Mouse (Mus musculus) heart, embryonic 13.5 days (tissue): ENCODE results near the gene Rnf6. TPM values are rescaled to one million over a fixed set of nuclear protein-coding genes. Genes with fewer than 3 reads are reported as not detected.
"Not testable (repeated sequence)": the region's sequence is repeated elsewhere in the genome, so short reads cannot be mapped to it uniquely, and the experiment has no call there.

Source experiments
- ATAC-seq: fragments of 200-750 bp; cut with Nextera tagmentation; 2 replicates; pipeline ENCODE4 v1.8.0; 2017; ENCODE audit warnings: moderate TSS enrichment; ENCODE audit not compliant: insufficient number of reproducible peaks, low FRiP score, low TSS enrichment; ENCODE audit errors: extremely low read depth
- H3K27ac ChIP-seq: fragments of 300-500 bp; sonication (generic); replicated peaks from 2 replicates; pipeline ENCODE4 v1.5.1; 2015; ENCODE audit warnings: moderate library complexity, mild to moderate bottlenecking, inconsistent platforms
- H3K27me3 ChIP-seq: fragments of 300-500 bp; sonication (generic); replicated peaks from 2 replicates; pipeline ENCODE4 v1.6.1; 2015; ENCODE audit warnings: mild to moderate bottlenecking, inconsistent platforms
- H3K36me3 ChIP-seq: fragments of 300-500 bp; sonication (generic); 2 replicates; pipeline ENCODE4 v1.6.1; 2015; ENCODE audit warnings: mild to moderate bottlenecking, inconsistent platforms
- H3K4me1 ChIP-seq: fragments of 300-500 bp; sonication (generic); 2 replicates; pipeline ENCODE4 v1.6.1; 2015; ENCODE audit warnings: inconsistent platforms
- H3K4me2 ChIP-seq: fragments of 300-500 bp; sonication (generic); 2 replicates; pipeline ENCODE4 v1.6.1; 2015; ENCODE audit warnings: inconsistent platforms, mild to moderate bottlenecking, moderate library complexity
- H3K4me3 ChIP-seq: fragments of 300-500 bp; sonication (generic); 2 replicates; pipeline ENCODE4 v1.5.1; 2015; ENCODE audit warnings: moderate library complexity, mild to moderate bottlenecking, inconsistent platforms
- H3K9ac ChIP-seq: fragments of 300-500 bp; sonication (generic); 2 replicates; pipeline ENCODE4 v1.6.1; 2015; ENCODE audit warnings: inconsistent platforms, mild to moderate bottlenecking, moderate library complexity
- H3K9me3 ChIP-seq: fragments of 300-500 bp; sonication (generic); 2 replicates; pipeline ENCODE4 v1.6.1; 2016; ENCODE audit warnings: inconsistent platforms
- WGBS: fragments of 180-500 bp; shearing (Covaris S2); methylation state at CpG from one replicate; pipeline ENCODE4 v1.1.7; 2015; ENCODE audit warnings: mixed read lengths; 5-methylcytosine and 5-hydroxymethylcytosine counted together
- polyA plus RNA-seq: library from polyadenylated mRNA; unstranded; fragments of >200 nt; fragmentation: Nextera tagmentation; extraction: Ambion mirVana; gene quantifications from 2 replicates; pipeline ENCODE4 v1.2.1, GENCODE M21; 2015

Rnf6 gene
- polyA plus RNA-seq, 1 experiment from 2014 or later = 35.0 TPM

- 47% methylated on average over 3 of the region's 3 CpGs for WGBS
- no peaks in the 10 kb centered on the region for H3K4me1 ChIP-seq
These were observed 30.7 kb downstream of the Rnf6 start for GRCm38 (mm10) chr5:146190501-146191269.

DNA sequence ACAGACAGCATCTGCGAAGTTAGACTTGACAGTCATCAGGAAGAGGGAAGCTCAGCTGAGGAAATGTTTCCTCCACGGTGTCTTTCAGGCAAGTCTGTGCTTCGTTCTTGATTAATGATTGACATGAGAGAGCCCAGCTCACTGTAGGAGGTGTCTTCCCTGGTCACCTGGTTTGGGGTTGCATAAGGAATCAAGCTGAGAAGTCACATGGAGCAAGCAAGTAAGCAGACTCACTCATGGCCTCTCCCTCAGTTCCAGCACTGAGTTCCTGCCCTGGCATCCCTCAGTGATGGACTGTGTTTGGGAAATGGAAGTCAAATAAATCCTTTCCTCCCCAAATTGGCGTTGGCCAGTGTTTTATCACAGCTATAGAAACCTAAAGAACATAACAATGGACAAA is 31.3 kb downstream of the Rnf6 start:
- Histone ChIP-seq H3K27me3 (no peaks in the 10 kb centered on the region), H3K4me2 (no peak overlapping the region), H3K27ac (no peak overlapping the region), H3K36me3 (no peaks in the 10 kb centered on the region), H3K9ac (no peak overlapping the region), H3K4me1 (no peaks in the 10 kb centered on the region), H3K4me3 (no peak overlapping the region), H3K9me3 (no peaks in the 10 kb centered on the region)
- no peak for ATAC-seq
- WGBS = 58% methylated on average over 4 of the region's 4 CpGs

More at GRCm38 (mm10) chr5:146190501-146191269, 30.7 kb downstream of the Rnf6 start:
- Histone ChIP-seq H3K4me3 (no peak overlapping the region), H3K27me3 (no peaks in the 10 kb centered on the region), H3K9me3 (no peaks in the 10 kb centered on the region), H3K4me2 (no peak overlapping the region), H3K36me3 (no peaks in the 10 kb centered on the region), H3K9ac (no peak overlapping the region), H3K27ac (no peak overlapping the region)
- no peak for ATAC-seq

DNA sequence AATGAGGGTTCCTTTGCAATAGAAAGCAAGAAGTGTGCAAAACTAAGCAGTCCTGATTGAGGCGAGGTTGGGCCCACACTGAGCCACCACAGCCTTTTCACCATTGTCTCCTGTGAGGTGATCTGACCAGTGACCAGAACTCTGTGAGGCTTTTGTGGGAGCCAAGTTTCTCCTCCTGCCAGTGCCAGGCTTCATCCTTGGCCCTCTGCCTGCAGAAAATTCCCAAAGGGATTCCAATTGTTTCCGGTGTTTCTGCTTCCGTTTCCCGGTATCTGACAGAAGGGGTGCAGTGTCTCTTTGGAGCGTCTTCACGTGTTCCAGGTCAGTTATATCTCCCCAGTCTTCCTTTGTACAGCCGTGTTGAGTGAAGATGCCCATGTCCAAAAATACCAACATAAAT is 32.6 kb downstream of the Rnf6 start:
- Histone ChIP-seq H3K4me2 (no peak overlapping the region), H3K27me3 (no peaks in the 10 kb centered on the region), H3K36me3 (no peaks in the 10 kb centered on the region), H3K9me3 (no peaks in the 10 kb centered on the region), H3K4me3 (no peak overlapping the region), H3K4me1 (no peaks in the 10 kb centered on the region), H3K9ac (no peak overlapping the region), H3K27ac (no peak overlapping the region)
- no peak for ATAC-seq
- 76% methylated on average over 7 of the region's 7 CpGs for WGBS

DNA sequence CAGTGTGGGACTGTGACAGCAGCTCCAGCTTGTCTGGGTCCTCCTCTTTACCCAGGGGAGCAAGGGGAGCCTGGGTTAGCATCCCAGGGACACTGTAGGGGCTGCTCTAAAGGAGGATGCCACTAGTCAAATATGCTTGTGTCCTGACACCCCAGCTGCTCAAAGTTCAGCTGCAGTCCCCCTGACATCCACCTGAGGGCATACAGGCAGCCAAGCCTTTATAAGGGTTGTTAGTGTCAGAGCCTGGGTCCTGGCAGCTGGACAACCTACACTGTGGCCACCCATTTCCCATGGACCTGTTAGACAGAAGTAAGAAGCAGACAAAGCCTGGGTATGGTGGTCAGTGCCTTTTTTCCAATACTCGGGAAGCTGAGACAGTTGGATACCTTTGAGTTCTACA is 33.2 kb downstream of the Rnf6 start:
- ATAC-seq = no peak
- no peaks in the 10 kb centered on the region for H3K9me3 ChIP-seq
- H3K4me2 ChIP-seq = no peak overlapping the region
- 62% methylated on average over 1 of the region's 1 CpGs for WGBS
- no peak overlapping the region for H3K27ac ChIP-seq
- no peaks in the 10 kb centered on the region for H3K36me3 ChIP-seq
- H3K4me3 ChIP-seq = no peak overlapping the region
- no peak overlapping the region for H3K9ac ChIP-seq
- H3K4me1 ChIP-seq = no peaks in the 10 kb centered on the region
- no peaks in the 10 kb centered on the region for H3K27me3 ChIP-seq

DNA sequence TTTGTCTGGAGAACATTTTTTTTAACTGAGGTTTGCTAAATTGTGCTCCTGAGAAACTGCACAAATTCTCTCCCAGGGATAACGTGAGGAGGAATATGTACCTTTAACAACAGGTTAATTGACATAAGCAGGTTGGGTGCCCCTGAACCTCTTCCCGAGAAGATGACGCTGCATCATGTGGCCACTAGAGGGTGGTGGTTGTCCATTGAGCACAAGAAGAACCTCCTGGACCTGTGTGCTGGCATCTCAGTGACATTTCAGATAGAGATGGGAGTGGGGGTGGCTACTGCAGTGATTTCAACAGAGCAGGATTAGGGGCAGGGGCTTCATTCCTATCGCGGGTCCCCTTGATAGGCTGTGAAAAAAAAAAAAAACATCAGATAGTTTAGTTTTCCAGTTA is 33.9 kb downstream of the Rnf6 start:
- 13% methylated on average over 5 of the region's 5 CpGs for WGBS
- not testable (repeated sequence) for ATAC-seq

GRCm38 (mm10) chr5:146185204-146185603 is 36.2 kb downstream of the Rnf6 start, which contains the start of gene 1700001J03Rik:
Gene 1700001J03Rik (minus strand): TSS chr5:146185304.
- ATAC-seq, H3K9ac ChIP-seq, H3K4me3 ChIP-seq, H3K9me3 ChIP-seq, H3K27me3 ChIP-seq, H3K4me1 ChIP-seq, H3K4me2 ChIP-seq, H3K36me3 ChIP-seq, H3K27ac ChIP-seq: not testable (repeated sequence)
- 70% methylated on average over 4 of the region's 4 CpGs for WGBS

More for the DNA sequence above, 33.9 kb downstream of the Rnf6 start:
- not testable (repeated sequence) for H3K27ac ChIP-seq, H3K4me2 ChIP-seq, H3K4me3 ChIP-seq, H3K27me3 ChIP-seq, H3K4me1 ChIP-seq, H3K9ac ChIP-seq, H3K9me3 ChIP-seq, H3K36me3 ChIP-seq

- WGBS = 61% methylated on average over 4 of the region's 4 CpGs
- not testable (repeated sequence) for H3K36me3 ChIP-seq, H3K4me1 ChIP-seq, H3K27ac ChIP-seq, H3K9me3 ChIP-seq, ATAC-seq, H3K4me2 ChIP-seq, H3K4me3 ChIP-seq, H3K27me3 ChIP-seq, H3K9ac ChIP-seq
These were observed 48.6 kb downstream of the Rnf6 start for GRCm38 (mm10) chr5:146172744-146173143.

GRCm38 (mm10) chr5:146170621-146171020 is 50.7 kb downstream of the Rnf6 start, which contains the start of gene Gm6309:
Gene Gm6309 (minus strand): TSS chr5:146170721.
- not testable (repeated sequence) for H3K27ac ChIP-seq, ATAC-seq, H3K9me3 ChIP-seq, H3K4me1 ChIP-seq, H3K9ac ChIP-seq, H3K4me2 ChIP-seq, H3K4me3 ChIP-seq, H3K36me3 ChIP-seq, H3K27me3 ChIP-seq
- WGBS = 67% methylated on average over 2 of the region's 2 CpGs

DNA sequence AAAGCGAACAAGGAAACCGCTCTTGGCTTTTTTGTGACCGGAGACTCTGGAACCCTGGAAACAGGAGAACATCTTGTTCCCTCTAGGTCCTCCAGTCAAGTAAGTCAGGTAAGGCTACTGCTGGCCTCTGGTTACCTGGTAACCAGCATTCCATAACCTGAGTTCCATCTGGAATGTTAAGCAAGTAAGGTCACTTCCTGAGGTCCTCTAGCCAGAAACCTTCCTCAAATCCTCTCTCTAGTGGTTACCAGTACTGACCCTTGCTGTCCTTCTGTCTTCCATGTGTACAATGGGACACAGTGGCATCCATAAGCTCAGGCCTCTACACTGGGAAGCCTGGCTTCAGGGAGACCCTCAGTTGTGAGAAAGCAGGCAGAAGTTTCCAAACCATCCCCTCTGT is 60.9 kb downstream of the Rnf6 start, which contains the start of gene Gm5565:
Gene Gm5565, minus strand, starts transcription at position 101 of the 400 bp plus-strand sequence.
- not testable (repeated sequence) for H3K4me2 ChIP-seq, ATAC-seq, H3K9ac ChIP-seq, H3K27me3 ChIP-seq, H3K4me1 ChIP-seq, H3K27ac ChIP-seq, H3K36me3 ChIP-seq, H3K9me3 ChIP-seq, H3K4me3 ChIP-seq
- 82% methylated on average over 3 of the region's 3 CpGs for WGBS

Other genes with a start within 250 kb of the Rnf6 start
- not detected in 2 replicates for gene Cyp3a25, start 211.9 kb downstream of the Rnf6 start, polyA plus RNA-seq
- gene Cyp3a59, start 142.3 kb downstream of the Rnf6 start, polyA plus RNA-seq = not detected in 2 replicates
- not detected in 2 replicates for gene Gm5565, start 61.0 kb downstream of the Rnf6 start, polyA plus RNA-seq
- not detected in 2 replicates for gene Gm6309, start 50.8 kb downstream of the Rnf6 start, polyA plus RNA-seq
- not detected in 2 replicates for gene 1700001J03Rik, start 36.3 kb downstream of the Rnf6 start, polyA plus RNA-seq
- gene Cdk8, start 9.7 kb upstream of the Rnf6 start, polyA plus RNA-seq = 10.5 and 10.7 TPM in 2 replicates
- 0.32 and 0.37 TPM in 2 replicates for gene Wasf3, start 163.4 kb upstream of the Rnf6 start, polyA plus RNA-seq